Mouse (Mus musculus) erythroblast, embryonic 14.5 days (primary cell): Measurements from ENCODE around the gene AI464131.

Source experiments
- GATA1 ChIP-seq: IDR thresholded peaks from 2 replicates; pipeline ENCODE4 v1.6.1; 2012; ENCODE audit warnings: low read length, inconsistent platforms, mixed read lengths
- TAL1 ChIP-seq: IDR thresholded peaks from 3 replicates; pipeline ENCODE4 v1.6.1; 2012; ENCODE audit warnings: low read length, inconsistent platforms, mixed read lengths

DNA sequence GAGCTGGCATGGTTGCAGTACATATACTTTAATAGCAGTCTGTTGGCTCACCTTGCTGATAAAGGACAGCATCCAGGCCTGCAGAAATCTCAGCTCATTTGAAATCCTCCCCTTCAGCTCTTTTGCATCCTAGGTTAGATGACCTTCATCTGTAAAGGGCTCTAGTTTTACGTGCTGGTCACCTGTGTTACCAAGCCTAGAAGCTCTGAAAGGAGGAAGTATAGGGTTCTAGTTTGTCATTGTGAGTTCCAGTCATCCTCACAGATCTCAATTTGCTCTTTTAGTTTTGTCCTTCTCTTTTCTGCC is 31.5 kb downstream of the AI464131 start:
- TF ChIP-seq TAL1 (no peak), GATA1 (no peak)
